Mouse (Mus musculus): ENCODE results near the gene Sesn1.

- TF ChIP-seq POLR2A (IDR thresholded peaks at IDR 0.05; ENCODE audit: extremely low read depth, insufficient read depth, low read length), result no peak
- TF ChIP-seq CTCF (IDR thresholded peaks at IDR 0.05; ENCODE audit: low read depth, low read length), result no peak
Measured at GRCm38 (mm10) chr10:41893433-41894411, 84.0 kb downstream of the Sesn1 start.

Measured in liver, adult 2 months (tissue).